Mouse (Mus musculus) bone marrow macrophage, adult 2 months (primary cell): Measurements from ENCODE around the gene Mmadhc. TPM values are rescaled to one million over a fixed set of nuclear protein-coding genes. Genes with fewer than 3 reads are reported as not detected.

Source experiments
- H3K27ac ChIP-seq: 2 replicates; pipeline ENCODE4 v1.5.1; 2012; ENCODE audit warnings: low read depth, low read length; ENCODE audit not compliant: insufficient read depth
- H3K4me1 ChIP-seq: 2 replicates; pipeline ENCODE4 v1.6.1; 2012; ENCODE audit warnings: low read length; ENCODE audit not compliant: control insufficient read depth, insufficient read depth
- H3K4me3 ChIP-seq: 2 replicates; pipeline ENCODE4 v1.5.1; 2012; ENCODE audit warnings: mild to moderate bottlenecking, low read length, moderate library complexity; ENCODE audit not compliant: insufficient read depth
- CTCF ChIP-seq: IDR thresholded peaks from 2 replicates; pipeline ENCODE4 v1.5.1; 2012; ENCODE audit warnings: low read depth, mild to moderate bottlenecking, low read length, moderate library complexity
- POLR2A ChIP-seq: IDR thresholded peaks from 2 replicates; pipeline ENCODE4 v1.6.1; 2012; ENCODE audit warnings: mild to moderate bottlenecking, low read depth, low read length, borderline replicate concordance
- polyA plus RNA-seq: library from polyadenylated mRNA; stranded (reverse); fragments of >200 nt; gene quantifications from 2 replicates; pipeline ENCODE4 v1.2.4, GENCODE M21; 2012; ENCODE audit not compliant: missing spikeins, insufficient read depth, insufficient read length

Gene Mmadhc
- 47.6 and 49.1 TPM in 2 replicates for polyA plus RNA-seq

- TF ChIP-seq POLR2A (no peak), CTCF (no peak)
- Histone ChIP-seq H3K4me1 (peaks cover 12% of the 10 kb centered on the region), H3K27ac (peak within 1 kb of the TSS; percentile 71), H3K4me3 (peak within 1 kb of the TSS; percentile 70)
Measured at GRCm38 (mm10) chr2:50296109-50296986, at the start of gene Mmadhc. Gene Mmadhc, minus strand, starts transcription at chr2:50296801.

GRCm38 (mm10) chr2:50343598-50343997, 47.0 kb upstream of the Mmadhc start:
- Histone ChIP-seq H3K27ac (no peak overlapping the region), H3K4me1 (no peaks in the 10 kb centered on the region), H3K4me3 (no peak overlapping the region)
- TF ChIP-seq POLR2A (no peak), CTCF (no peak)

DNA sequence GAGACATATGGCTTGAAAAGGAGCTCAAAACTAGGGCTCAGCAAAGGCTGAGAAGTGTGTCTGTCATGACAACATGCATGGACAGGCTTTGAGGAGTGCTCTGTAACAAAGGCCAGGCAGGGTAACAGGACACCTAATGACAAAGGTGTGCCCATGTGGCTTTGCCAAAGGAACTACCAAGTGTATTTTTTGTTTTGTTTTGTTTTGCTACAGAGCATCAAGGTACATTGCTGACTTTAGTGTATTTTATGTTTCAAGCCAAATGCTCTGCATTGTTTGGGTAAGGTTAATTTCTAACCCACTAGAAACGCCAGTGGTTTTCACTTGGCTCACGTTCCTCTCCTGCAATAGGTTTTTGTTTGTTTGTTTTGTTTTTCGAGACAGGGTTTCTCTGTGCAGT, 42.5 kb upstream of the Mmadhc start:
- TF ChIP-seq POLR2A (no peak), CTCF (no peak)
- no peaks in the 10 kb centered on the region for H3K4me1 ChIP-seq
- H3K4me3 ChIP-seq, result no peak overlapping the region
- no peak overlapping the region for H3K27ac ChIP-seq

- H3K4me1 ChIP-seq, result no peaks in the 10 kb centered on the region
- H3K4me3 ChIP-seq, result no peak overlapping the region
- TF ChIP-seq CTCF (no peak), POLR2A (no peak)
- H3K27ac ChIP-seq, result no peak overlapping the region
Measured at GRCm38 (mm10) chr2:50337596-50337995, 41.0 kb upstream of the Mmadhc start.

- Histone ChIP-seq H3K4me1 (no peaks in the 10 kb centered on the region), H3K27ac (no peak overlapping the region), H3K4me3 (no peak overlapping the region)
- TF ChIP-seq POLR2A, result no peak
- no peak for TF ChIP-seq CTCF
Measured at GRCm38 (mm10) chr2:50331716-50332270, 35.2 kb upstream of the Mmadhc start.

GRCm38 (mm10) chr2:50328181-50328580, 31.6 kb upstream of the Mmadhc start:
- TF ChIP-seq CTCF (no peak), POLR2A (no peak)
- Histone ChIP-seq H3K27ac (no peak overlapping the region), H3K4me3 (no peak overlapping the region), H3K4me1 (no peaks in the 10 kb centered on the region)

DNA sequence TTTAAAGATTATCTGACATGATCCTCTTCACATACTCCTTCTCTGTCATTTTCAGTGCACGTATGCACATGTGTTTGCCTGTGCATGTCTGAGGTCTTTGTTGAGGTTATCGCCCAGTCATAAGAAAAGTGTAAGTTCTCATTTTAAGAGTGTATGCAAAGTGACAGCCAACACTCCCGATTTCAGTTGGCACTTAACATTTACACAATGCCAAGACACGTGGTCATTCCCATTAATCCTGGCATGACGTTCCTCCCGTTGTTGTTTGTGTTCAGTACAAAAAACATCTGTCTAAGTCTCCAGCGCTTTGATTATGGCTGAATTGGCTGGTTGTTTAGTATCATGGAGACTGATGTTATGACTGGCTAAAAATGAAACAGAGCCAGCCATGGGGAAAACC, 28.2 kb upstream of the Mmadhc start:
- Histone ChIP-seq H3K4me1 (no peaks in the 10 kb centered on the region), H3K4me3 (no peak overlapping the region), H3K27ac (no peak overlapping the region)
- TF ChIP-seq POLR2A, result no peak
- no peak for TF ChIP-seq CTCF

- H3K4me3 ChIP-seq, result no peak overlapping the region
- no peaks in the 10 kb centered on the region for H3K4me1 ChIP-seq
- TF ChIP-seq CTCF (no peak), POLR2A (no peak)
- H3K27ac ChIP-seq, result no peak overlapping the region
Measured at GRCm38 (mm10) chr2:50306663-50307320, 10.2 kb upstream of the Mmadhc start.

DNA sequence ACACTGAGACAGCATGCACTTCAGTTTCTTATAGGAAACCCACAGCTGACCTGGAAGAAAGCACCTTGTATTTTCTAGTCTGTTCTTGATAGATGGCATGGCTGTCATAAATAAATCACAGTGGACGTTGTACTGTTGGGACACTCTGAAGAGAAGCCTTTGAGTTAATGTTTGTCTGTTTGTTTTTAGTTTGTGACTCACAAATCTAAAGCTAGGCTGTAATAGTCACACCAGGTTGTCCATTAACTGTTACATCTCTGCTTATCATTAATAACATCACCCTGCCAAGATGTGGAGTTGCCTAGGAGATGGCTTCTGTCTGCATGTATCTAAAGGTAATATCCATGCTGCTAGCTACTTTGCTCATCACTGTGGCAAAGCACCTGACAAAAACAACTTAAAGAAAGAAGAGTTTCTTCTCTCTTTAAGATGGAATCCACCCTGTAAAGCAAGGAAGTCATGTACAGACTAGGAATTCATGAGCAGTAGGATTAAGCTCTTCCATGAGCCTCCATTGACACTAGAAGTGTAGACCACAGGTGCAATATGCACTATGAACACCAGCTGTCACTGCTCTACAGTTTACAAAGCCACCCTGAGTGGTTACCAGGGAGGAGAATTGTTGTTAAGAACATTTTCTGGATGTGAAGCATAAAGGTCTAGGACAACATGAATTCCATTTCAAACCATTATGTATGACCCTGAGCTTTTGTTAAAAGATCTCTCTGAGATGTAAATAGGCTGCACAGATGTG, 8.4 kb upstream of the Mmadhc start:
- Histone ChIP-seq H3K4me3 (no peak overlapping the region), H3K27ac (no peak overlapping the region), H3K4me1 (no peaks in the 10 kb centered on the region)
- no peak for TF ChIP-seq CTCF
- TF ChIP-seq POLR2A, result no peak

GRCm38 (mm10) chr2:50296987-50297350, 368 bp upstream of the Mmadhc start:
- TF ChIP-seq CTCF (no peak), POLR2A (no peak)
- Histone ChIP-seq H3K4me3 (peak overlapping the region; percentile 70), H3K4me1 (peaks cover 12% of the 10 kb centered on the region), H3K27ac (0 out of 2 replicates have a peak overlapping the region, but pooled peaks have one; percentile 24)
